Mouse (Mus musculus) urinary bladder, adult 18-20 months (tissue): ENCODE measurements at regions not wholly inside any gene's neighbourhood (a gene's known extent, or its start where the extent isn't known, plus 50 kb on each side); places are given as distances from the start of the nearest gene placed in this dataset.

Source experiments
- DNase-seq, 2 experiments: peaks; one replicate each; pipeline ENCODE4 v3.0.0; 2022; ENCODE audit warnings: low spot score in 2 of 2, mixed read lengths in 2 of 2

GRCm38 (mm10) chr12:39073289-39074022 lies 294.3 kb downstream of the Etv1 start:
- no peak for DNase-seq

- no peak for DNase-seq
Measured at GRCm38 (mm10) chr12:39086285-39086684, 307.1 kb downstream of the Etv1 start.

- no peak for DNase-seq
Measured at GRCm38 (mm10) chr12:39094638-39095230, 315.6 kb downstream of the Etv1 start.

GRCm38 (mm10) chr12:39123391-39124095 lies 344.4 kb downstream of the Etv1 start:
- no peak for DNase-seq

- no peak for DNase-seq
Measured at GRCm38 (mm10) chr12:39154689-39155088, 375.5 kb downstream of the Etv1 start.

- no peak for DNase-seq
Measured at GRCm38 (mm10) chr12:39176958-39177357, 397.8 kb downstream of the Etv1 start.

- DNase-seq, result no peak
Measured at GRCm38 (mm10) chr12:39224073-39224472, 444.9 kb downstream of the Etv1 start.

GRCm38 (mm10) chr12:39256605-39257004 lies 477.4 kb downstream of the Etv1 start:
- DNase-seq, result no peak

GRCm38 (mm10) chr12:39257571-39257970 lies 478.4 kb downstream of the Etv1 start:
- DNase-seq, result no peak

- no peak for DNase-seq
Measured at GRCm38 (mm10) chr12:39289676-39290075, 510.5 kb downstream of the Etv1 start.

- no peak for DNase-seq
Measured at GRCm38 (mm10) chr12:39301351-39302212, 522.4 kb downstream of the Etv1 start.

- no peak for DNase-seq
Measured at GRCm38 (mm10) chr12:39302213-39302591, 523.0 kb downstream of the Etv1 start.

GRCm38 (mm10) chr12:39307746-39308145 lies 528.6 kb downstream of the Etv1 start:
- DNase-seq, result no peak

GRCm38 (mm10) chr12:39309905-39310304 lies 530.7 kb downstream of the Etv1 start:
- DNase-seq, result no peak

- DNase-seq, result no peak
Measured at GRCm38 (mm10) chr12:39317229-39317628, 538.0 kb downstream of the Etv1 start.

- DNase-seq, result no peak
Measured at GRCm38 (mm10) chr12:39321453-39321852, 542.3 kb downstream of the Etv1 start.

- DNase-seq, result no peak
Measured at GRCm38 (mm10) chr12:39326157-39326556, 547.0 kb downstream of the Etv1 start.

- DNase-seq, result no peak
Measured at GRCm38 (mm10) chr12:39326668-39327299, 547.6 kb downstream of the Etv1 start.

- DNase-seq, result no peak
Measured at GRCm38 (mm10) chr12:39328377-39328776, 549.2 kb downstream of the Etv1 start.

- no peak for DNase-seq
Measured at GRCm38 (mm10) chr12:39339101-39339538, 559.9 kb downstream of the Etv1 start.

- no peak for DNase-seq
Measured at GRCm38 (mm10) chr12:39341751-39342271, 562.6 kb downstream of the Etv1 start.
